Mouse (Mus musculus) thymus, adult 2 months (tissue): ENCODE measurements at regions not wholly inside any gene's neighbourhood (a gene's known extent, or its start where the extent isn't known, plus 50 kb on each side); places are given as distances from the start of the nearest gene placed in this dataset.

Experiments
- DNase-seq: peaks from one replicate; pipeline ENCODE4 v3.0.0; 2021
- H3K27ac ChIP-seq: fragments of 200-500 bp; 2 replicates; pipeline ENCODE4 v1.5.1; 2012; ENCODE audit warnings: low read length, control low read depth; ENCODE audit not compliant: control insufficient read depth, insufficient read depth
- H3K27me3 ChIP-seq: fragments of 200-500 bp; 2 replicates; pipeline ENCODE4 v1.6.1; 2012; ENCODE audit warnings: mild to moderate bottlenecking, low read length, moderate library complexity, mixed read lengths; ENCODE audit not compliant: control insufficient read depth, insufficient read depth
- H3K36me3 ChIP-seq: fragments of 200-500 bp; 2 replicates; pipeline ENCODE4 v1.6.1; 2012; ENCODE audit warnings: mild to moderate bottlenecking, low read length, moderate library complexity; ENCODE audit not compliant: control insufficient read depth, insufficient read depth
- H3K4me1 ChIP-seq: fragments of 200-500 bp; replicated peaks from 2 replicates; pipeline ENCODE4 v1.6.1; 2012; ENCODE audit warnings: low read length; ENCODE audit not compliant: control insufficient read depth, insufficient read depth
- H3K4me3 ChIP-seq: fragments of 200-500 bp; 2 replicates; pipeline ENCODE4 v1.5.1; 2012; ENCODE audit warnings: mild to moderate bottlenecking, low read length, control low read depth, moderate library complexity; ENCODE audit not compliant: control insufficient read depth, insufficient read depth
- CTCF ChIP-seq: fragments of 200-500 bp; IDR thresholded peaks from 2 replicates; pipeline ENCODE4 v1.5.1; 2012; ENCODE audit warnings: mild to moderate bottlenecking, control low read depth, low read length, moderate library complexity, borderline replicate concordance; ENCODE audit not compliant: control insufficient read depth, poor library complexity, insufficient read depth; ENCODE audit errors: extremely low read depth
- POLR2A ChIP-seq: fragments of 200-500 bp; IDR thresholded peaks from 2 replicates; pipeline ENCODE4 v1.6.1; 2012; ENCODE audit warnings: mild to moderate bottlenecking, low read length, control low read depth, moderate library complexity; ENCODE audit not compliant: control insufficient read depth, poor library complexity, insufficient read depth; ENCODE audit errors: extremely low read depth
- WGBS: fragments of 180-500 bp; shearing (Covaris S2); methylation state at CpG from one replicate; pipeline ENCODE4 v1.1.7; 2018; 5-methylcytosine and 5-hydroxymethylcytosine counted together

DNA sequence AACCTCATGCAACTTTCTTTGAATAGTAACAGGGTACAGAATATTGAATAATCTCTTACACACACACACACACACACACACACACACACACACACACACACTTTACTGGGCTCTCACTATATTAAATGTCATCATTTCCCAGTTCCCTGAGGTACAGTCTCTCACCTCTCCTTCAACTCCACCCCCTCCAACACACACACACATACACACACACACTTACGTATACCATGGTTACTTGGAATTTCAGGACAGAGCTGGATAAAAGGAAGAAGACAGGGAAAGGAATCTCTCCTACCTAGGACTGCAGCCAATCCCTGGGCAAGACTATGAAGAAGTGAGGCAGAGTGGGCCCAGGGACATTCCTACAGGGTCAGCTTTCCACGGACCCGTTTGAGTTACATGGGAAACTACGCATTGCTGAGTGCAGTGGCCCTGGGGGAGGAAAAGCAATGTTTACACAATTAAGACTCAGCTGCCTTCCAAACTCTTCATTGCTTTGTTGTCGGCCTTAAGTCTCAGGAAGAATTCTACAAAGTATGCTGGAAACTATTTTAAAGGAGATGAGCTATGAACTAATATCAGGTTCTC, 61.0 kb upstream of the Spats2l start:
- no peak overlapping the region for H3K4me3 ChIP-seq
- no peaks in the 10 kb centered on the region for H3K36me3 ChIP-seq
- 87% methylated on average over 5 of the region's 5 CpGs for WGBS
- no peaks in the 10 kb centered on the region for H3K4me1 ChIP-seq
- H3K27me3 ChIP-seq, result no peaks in the 10 kb centered on the region
- TF ChIP-seq CTCF, result no peak
- TF ChIP-seq POLR2A, result no peak
- no peak overlapping the region for H3K27ac ChIP-seq
- no peak for DNase-seq

DNA sequence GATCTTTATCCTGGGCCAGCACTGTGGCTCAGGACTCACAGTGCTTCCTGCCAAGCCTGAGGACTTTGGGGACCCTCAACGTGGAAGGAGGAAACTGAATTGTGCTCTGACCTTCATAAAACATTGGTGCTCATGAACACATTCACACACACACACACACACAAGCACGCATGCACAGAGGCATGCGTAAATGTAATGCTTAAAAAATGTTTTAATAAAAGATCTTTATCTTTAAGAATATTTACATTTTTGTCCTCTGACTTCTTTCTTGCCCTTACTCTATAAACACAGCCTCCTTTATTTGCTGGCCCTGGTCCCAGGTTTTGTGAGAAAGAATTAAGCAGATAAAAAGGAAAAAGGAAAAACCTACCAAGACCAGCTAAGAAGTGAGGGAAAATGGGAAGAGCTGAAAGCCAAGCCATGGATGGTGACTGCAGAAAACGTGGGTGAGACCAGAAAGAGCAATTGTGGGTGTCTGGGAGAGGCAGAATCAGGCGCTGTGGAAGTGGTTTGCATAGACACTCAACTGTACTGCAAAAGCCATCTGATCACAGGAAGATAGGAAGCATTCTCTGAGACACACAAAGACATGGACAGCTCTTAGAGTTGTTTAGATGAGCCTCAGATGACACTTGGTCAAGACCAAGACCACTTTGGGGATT, 56.7 kb upstream of the Spats2l start:
- Histone ChIP-seq H3K36me3 (no peaks in the 10 kb centered on the region), H3K27me3 (no peaks in the 10 kb centered on the region), H3K4me1 (no peaks in the 10 kb centered on the region), H3K27ac (no peak overlapping the region), H3K4me3 (no peak overlapping the region)
- 72% methylated on average over 5 of the region's 5 CpGs for WGBS
- no peak for DNase-seq
- TF ChIP-seq POLR2A (no peak), CTCF (no peak)

DNA sequence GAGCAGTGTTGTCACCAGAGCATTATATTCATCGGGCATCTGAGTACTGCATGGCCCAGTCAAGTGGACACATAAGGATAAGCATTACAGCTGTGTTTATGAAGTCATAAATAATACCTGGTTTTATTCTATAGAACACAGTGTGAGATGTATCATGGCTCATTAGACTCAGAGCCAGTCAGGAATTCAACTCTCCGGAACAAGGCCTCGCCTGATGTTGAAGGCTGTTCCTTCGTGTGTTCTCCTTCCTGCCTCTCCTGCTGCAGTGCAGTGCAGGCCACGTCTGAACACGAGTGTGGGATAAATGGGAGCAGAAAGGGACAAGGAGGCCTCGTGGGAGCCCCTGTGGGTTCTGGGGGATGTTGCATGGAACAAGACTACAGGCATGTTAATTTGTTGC, 55.6 kb upstream of the Spats2l start:
- H3K4me3 ChIP-seq, result no peak overlapping the region
- no peaks in the 10 kb centered on the region for H3K27me3 ChIP-seq
- H3K27ac ChIP-seq, result no peak overlapping the region
- DNase-seq, result no peak
- 90% methylated on average over 7 of the region's 7 CpGs for WGBS
- H3K4me1 ChIP-seq, result no peaks in the 10 kb centered on the region
- H3K36me3 ChIP-seq, result no peaks in the 10 kb centered on the region
- TF ChIP-seq POLR2A (no peak), CTCF (no peak)
